In genomic region chr7:101297023-101297405, GRCm38 (mm10) we compare ENCODE assay signal across 8 mouse cellular contexts. TPM values are rescaled to one million over a fixed set of nuclear protein-coding genes. Genes with fewer than 3 reads are reported as not detected.
DNase-seq lines count a peak whose midpoint lies in the region; ATAC-seq and TF ChIP-seq lines count a peak whose summit lies in the region.

No protein-coding gene starts in this region.

- H3K4me2 ChIP-seq in liver, embryonic 11.5 days: peak overlapping the region; percentile 61
- peak overlapping the region; percentile 70 for H3K4me2 ChIP-seq in embryonic facial prominence, embryonic 15.5 days (replicated peaks)
- H3K4me2 ChIP-seq in limb, embryonic 12.5 days: peak overlapping the region; percentile 66

- H3K27ac ChIP-seq in liver, embryonic 11.5 days (ENCODE audit: low read depth, low read length): no peak overlapping the region
- no peak overlapping the region for H3K27ac ChIP-seq in embryonic facial prominence, embryonic 15.5 days (replicated peaks)
- no peak overlapping the region for H3K27ac ChIP-seq in limb, embryonic 12.5 days
- no peak overlapping the region for H3K27ac ChIP-seq in small intestine, adult 2 months (ENCODE audit: insufficient read depth, low read depth, low read length)

- WGBS in liver, embryonic 11.5 days: 34% methylated on average over 8 of the region's 8 CpGs
- 22% methylated on average over 8 of the region's 8 CpGs for WGBS in embryonic facial prominence, embryonic 15.5 days
- WGBS in limb, embryonic 12.5 days: 23% methylated on average over 8 of the region's 8 CpGs
- WGBS in small intestine, adult 2 months: 16% methylated on average over 8 of the region's 8 CpGs

- no peak for ATAC-seq in liver, embryonic 11.5 days (replicated peaks; ENCODE audit: low FRiP score)
- no peak; the same call in 1 of the 2 replicates for ATAC-seq in embryonic facial prominence, embryonic 15.5 days (ENCODE audit: insufficient number of reproducible peaks, low FRiP score, low TSS enrichment, low read depth)
- ATAC-seq in limb, embryonic 12.5 days (ENCODE audit: insufficient number of reproducible peaks, insufficient read depth, low FRiP score, low TSS enrichment, low read depth): no peak; the same call in 1 of the 2 replicates
- no peak for ATAC-seq in monocyte, adult 5-6 weeks (replicated peaks; ENCODE audit: insufficient number of reproducible peaks, low FRiP score, low TSS enrichment, poor library complexity, severe bottlenecking)

- H3K36me3 ChIP-seq in liver, embryonic 11.5 days (ENCODE audit: control insufficient read depth, insufficient read depth, low read length): no peaks in the 10 kb centered on the region
- peaks cover 10% of the 10 kb centered on the region; the same call in 1 of the 2 replicates for H3K36me3 ChIP-seq in embryonic facial prominence, embryonic 15.5 days
- H3K36me3 ChIP-seq in limb, embryonic 12.5 days: peaks cover 16% of the 10 kb centered on the region; the same call in 1 of the 2 replicates
- H3K36me3 ChIP-seq in small intestine, adult 2 months (ENCODE audit: control insufficient read depth, insufficient read depth, low read length): peaks cover 2% of the 10 kb centered on the region; the same call in 1 of the 2 replicates

- no peaks in the 10 kb centered on the region for H3K9me3 ChIP-seq in liver, embryonic 11.5 days (ENCODE audit: control insufficient read depth, low read length)
- H3K9me3 ChIP-seq in embryonic facial prominence, embryonic 15.5 days (replicated peaks): no peaks in the 10 kb centered on the region
- no peaks in the 10 kb centered on the region for H3K9me3 ChIP-seq in limb, embryonic 12.5 days

- no peak for TF ChIP-seq POLR2A in small intestine, adult 2 months (IDR thresholded peaks at IDR 0.05; ENCODE audit: low read depth, low read length)

- peaks cover 12% of the 10 kb centered on the region for H3K27me3 ChIP-seq in liver, embryonic 11.5 days (replicated peaks; ENCODE audit: control insufficient read depth, insufficient read depth, low read length)
- H3K27me3 ChIP-seq in embryonic facial prominence, embryonic 15.5 days: peaks cover 3% of the 10 kb centered on the region
- H3K27me3 ChIP-seq in limb, embryonic 12.5 days: peaks cover 20% of the 10 kb centered on the region
- H3K27me3 ChIP-seq in small intestine, adult 2 months (ENCODE audit: control insufficient read depth, insufficient read depth, low read length): no peaks in the 10 kb centered on the region

- no peak overlapping the region for H3K9ac ChIP-seq in liver, embryonic 11.5 days (ENCODE audit: low read depth, low read length)
- H3K9ac ChIP-seq in embryonic facial prominence, embryonic 15.5 days: peak overlapping the region; percentile 2; the same call in 1 of the 2 replicates
- H3K9ac ChIP-seq in limb, embryonic 12.5 days (replicated peaks): peak overlapping the region; percentile 57

- H3K4me3 ChIP-seq in liver, embryonic 11.5 days (ENCODE audit: low read depth, low read length): peak overlapping the region; percentile 31
- H3K4me3 ChIP-seq in embryonic facial prominence, embryonic 15.5 days (replicated peaks): peak overlapping the region; percentile 40
- H3K4me3 ChIP-seq in limb, embryonic 12.5 days (replicated peaks): peak overlapping the region; percentile 37
- H3K4me3 ChIP-seq in small intestine, adult 2 months (ENCODE audit: low read depth, low read length): peak overlapping the region; percentile 42

- peaks cover 23% of the 10 kb centered on the region for H3K4me1 ChIP-seq in liver, embryonic 11.5 days (replicated peaks; ENCODE audit: control insufficient read depth, insufficient read depth, low read length)
- H3K4me1 ChIP-seq in embryonic facial prominence, embryonic 15.5 days: peaks cover 32% of the 10 kb centered on the region
- H3K4me1 ChIP-seq in limb, embryonic 12.5 days (replicated peaks): peaks cover 30% of the 10 kb centered on the region
- peaks cover 14% of the 10 kb centered on the region for H3K4me1 ChIP-seq in small intestine, adult 2 months (ENCODE audit: control insufficient read depth, insufficient read depth, insufficient read length, low read length)

- no peak for TF ChIP-seq CTCF in small intestine, adult 2 months (IDR thresholded peaks at IDR 0.05; ENCODE audit: extremely low read depth, insufficient read length, insufficient replicate concordance, low read depth, low read length)

- DNase-seq in liver, embryonic 11.5 days (ENCODE audit: low spot score): no peak
- no peak for DNase-seq in liver
- DNase-seq in frontal cortex, postnatal 10 days (ENCODE audit: low spot score in 2 of 2): no peak
- DNase-seq in adipocyte (ENCODE audit: low spot score): no peak

RNA-seq across cellular contexts. Expression of gene Atg16l2, which starts 5.0 kb away (rescaled TPM):
- 5.7 and 6.4 TPM in 2 replicates for polyA plus RNA-seq in liver, embryonic 11.5 days (2014; fragmentation: Nextera tagmentation; extraction: Ambion mirVana)
- polyA plus RNA-seq in embryonic facial prominence, embryonic 15.5 days (2015; fragmentation: Nextera tagmentation; extraction: Ambion mirVana): 20.4 and 21.5 TPM in 2 replicates
- 23.2 and 25.8 TPM in 2 replicates for polyA plus RNA-seq in limb, embryonic 12.5 days (2016; fragmentation: Nextera tagmentation; extraction: Ambion mirVana)
- polyA plus RNA-seq in small intestine, adult 2 months (2012; rRNA removed): 8.1 and 11.0 TPM in 2 replicates
- 21.8 to 36.0 TPM (median 26.3 TPM) in 3 replicates for total RNA-seq in monocyte, adult 5-6 weeks (2017)

RNA-seq across cellular contexts. Expression of gene Stard10, which starts 19.9 kb away (rescaled TPM):
- 86.4 and 93.9 TPM in 2 replicates for polyA plus RNA-seq in liver, embryonic 11.5 days (2014; fragmentation: Nextera tagmentation; extraction: Ambion mirVana)
- 33.9 and 34.2 TPM in 2 replicates for polyA plus RNA-seq in embryonic facial prominence, embryonic 15.5 days (2015; fragmentation: Nextera tagmentation; extraction: Ambion mirVana)
- polyA plus RNA-seq in limb, embryonic 12.5 days (2016; fragmentation: Nextera tagmentation; extraction: Ambion mirVana): 17.2 and 17.8 TPM in 2 replicates
- polyA plus RNA-seq in small intestine, adult 2 months (2012; rRNA removed): 148 and 264 TPM in 2 replicates
- 2.3 to 14.3 TPM (median 12.1 TPM) in 3 replicates for total RNA-seq in monocyte, adult 5-6 weeks (2017)

RNA-seq across cellular contexts. Expression of gene Arap1, which starts 50.9 kb away (rescaled TPM):
- polyA plus RNA-seq in liver, embryonic 11.5 days (2014; fragmentation: Nextera tagmentation; extraction: Ambion mirVana): 33.8 and 33.9 TPM in 2 replicates
- 82.5 and 82.8 TPM in 2 replicates for polyA plus RNA-seq in embryonic facial prominence, embryonic 15.5 days (2015; fragmentation: Nextera tagmentation; extraction: Ambion mirVana)
- 18.0 and 24.0 TPM in 2 replicates for polyA plus RNA-seq in limb, embryonic 12.5 days (2016; fragmentation: Nextera tagmentation; extraction: Ambion mirVana)
- polyA plus RNA-seq in small intestine, adult 2 months (2012; rRNA removed): 45.7 and 61.7 TPM in 2 replicates
- 247 to 347 TPM (median 330 TPM) in 3 replicates for total RNA-seq in monocyte, adult 5-6 weeks (2017)
